Mouse (Mus musculus): ENCODE results near the gene Zp1.

The Zp1 gene

DNA sequence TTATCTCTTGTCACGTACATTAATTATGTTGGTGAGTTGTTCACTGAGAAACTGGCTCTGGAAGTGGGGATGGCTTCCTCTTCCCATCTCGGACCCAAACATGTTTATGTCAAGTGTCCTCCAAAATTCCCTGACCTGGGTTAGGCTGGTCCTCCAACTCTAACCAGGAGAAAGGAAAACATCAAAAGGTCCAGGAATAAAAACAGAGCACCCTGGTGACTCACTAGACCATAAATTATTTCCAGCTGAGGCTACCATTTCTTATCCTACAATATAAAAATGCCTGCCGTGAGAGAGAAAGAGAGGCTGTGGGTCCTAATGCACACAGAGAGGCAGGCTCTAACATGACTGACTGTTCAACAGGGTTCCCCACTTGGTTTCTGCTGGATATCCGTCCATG lies 3.8 kb upstream of the Zp1 start:
- peak; percentile 37 for DNase-seq (ENCODE audit: low spot score)

- no peak for DNase-seq (ENCODE audit: low spot score)
Measured at GRCm38 (mm10) chr19:10921058-10921457, 626 bp upstream of the Zp1 start.

- no peak for DNase-seq (ENCODE audit: low spot score)
Measured at GRCm38 (mm10) chr19:10918321-10918991, 2.0 kb downstream of the Zp1 start.

DNA sequence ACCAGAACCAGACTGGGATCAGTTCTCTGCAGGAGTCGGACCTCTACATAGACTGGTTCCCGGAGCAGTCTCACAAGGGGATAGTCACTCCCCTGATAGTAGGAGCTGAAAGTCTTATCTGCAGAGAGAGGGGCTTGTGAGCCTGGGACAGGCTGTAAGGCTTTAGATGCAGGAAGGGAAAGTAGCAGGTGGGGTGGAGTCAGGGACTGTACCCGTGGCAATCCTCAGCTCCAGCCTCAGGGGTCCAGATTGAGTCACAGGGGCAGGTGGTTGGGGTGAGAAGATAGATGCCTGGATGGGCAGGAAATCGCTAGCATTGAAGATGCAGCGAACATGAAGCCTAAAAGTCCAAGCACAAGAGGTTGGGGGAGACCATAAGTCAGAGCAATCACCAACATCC lies 3.9 kb downstream of the Zp1 start:
- no peak for DNase-seq (ENCODE audit: low spot score)

GRCm38 (mm10) chr19:10914870-10915269 lies 5.6 kb downstream of the Zp1 start:
- no peak for DNase-seq (ENCODE audit: low spot score)

DNA sequence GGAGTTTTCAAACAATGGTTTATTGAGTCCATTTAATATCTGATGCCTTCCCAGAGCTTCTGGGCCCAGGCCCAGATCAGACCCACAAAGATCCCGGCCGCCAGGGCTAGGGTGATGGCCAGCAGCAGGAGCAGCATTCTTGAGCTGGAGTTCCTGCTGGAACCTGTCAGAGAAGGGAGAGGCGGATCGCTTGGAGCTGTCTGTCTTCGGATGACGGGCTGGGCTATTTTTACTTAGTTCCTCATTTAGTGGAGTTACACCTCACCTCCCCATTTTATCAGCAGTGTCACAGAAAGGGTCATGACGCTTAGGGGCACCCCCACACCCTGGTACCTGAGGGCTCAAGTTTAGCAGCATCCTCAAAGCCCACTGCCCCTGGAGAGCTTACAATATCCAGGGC lies 6.1 kb downstream of the Zp1 start:
- no peak for DNase-seq (ENCODE audit: low spot score)

DNA sequence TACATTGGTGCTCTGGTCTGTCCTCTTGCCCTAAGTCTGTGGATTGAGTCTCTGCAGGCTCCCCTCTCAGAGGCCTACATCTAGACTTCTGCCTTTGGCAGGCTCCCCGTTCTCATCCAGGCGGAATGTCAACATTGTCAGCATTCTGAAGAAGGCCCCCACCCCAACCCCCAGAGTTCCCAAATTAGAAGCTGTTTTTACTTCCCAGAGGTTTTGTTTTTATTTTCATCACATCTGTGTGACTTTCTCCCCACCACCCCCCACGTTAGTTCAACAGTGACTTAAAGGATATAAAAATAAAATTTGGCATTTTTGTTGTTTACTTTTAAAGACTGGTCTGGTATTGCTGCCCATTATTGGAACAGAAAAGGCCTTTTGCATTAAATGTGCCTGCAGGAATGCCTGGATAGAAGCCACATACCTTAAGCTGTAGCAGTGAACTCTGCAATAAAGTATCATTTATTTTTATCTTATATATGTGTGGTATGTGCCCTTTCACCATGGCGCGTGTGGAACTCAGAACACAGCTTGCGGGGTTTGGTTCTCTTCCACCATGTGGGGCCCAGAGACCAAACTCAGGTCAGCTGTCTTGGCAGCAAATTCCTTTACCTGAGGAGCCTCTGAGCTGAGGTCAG lies 11.2 kb downstream of the Zp1 start:
- DNase-seq (ENCODE audit: low spot score), result no peak

DNA sequence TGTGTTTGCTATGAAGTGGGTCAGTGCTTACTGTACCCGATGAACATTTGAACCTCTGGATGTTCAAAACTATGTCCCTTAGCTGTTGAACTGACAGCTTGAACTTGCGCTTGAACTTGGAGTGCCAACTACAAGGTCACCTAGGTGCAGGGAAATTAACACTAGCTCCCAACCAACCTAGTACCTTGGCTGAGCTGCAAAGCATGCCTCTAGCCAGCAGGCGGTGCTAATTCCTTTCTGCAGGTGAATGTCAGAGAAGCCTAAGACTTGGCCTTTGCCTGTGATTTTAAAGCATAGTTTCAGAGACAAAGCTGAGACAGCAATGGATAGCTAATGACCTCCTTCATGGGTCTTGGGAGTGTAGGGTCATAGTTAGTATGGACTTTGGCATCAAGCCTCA lies 12.5 kb downstream of the Zp1 start:
- peak; percentile 64 for DNase-seq (ENCODE audit: low spot score)

- DNase-seq (ENCODE audit: low spot score), result no peak
Measured at GRCm38 (mm10) chr19:10905728-10906000, 14.8 kb downstream of the Zp1 start.

DNA sequence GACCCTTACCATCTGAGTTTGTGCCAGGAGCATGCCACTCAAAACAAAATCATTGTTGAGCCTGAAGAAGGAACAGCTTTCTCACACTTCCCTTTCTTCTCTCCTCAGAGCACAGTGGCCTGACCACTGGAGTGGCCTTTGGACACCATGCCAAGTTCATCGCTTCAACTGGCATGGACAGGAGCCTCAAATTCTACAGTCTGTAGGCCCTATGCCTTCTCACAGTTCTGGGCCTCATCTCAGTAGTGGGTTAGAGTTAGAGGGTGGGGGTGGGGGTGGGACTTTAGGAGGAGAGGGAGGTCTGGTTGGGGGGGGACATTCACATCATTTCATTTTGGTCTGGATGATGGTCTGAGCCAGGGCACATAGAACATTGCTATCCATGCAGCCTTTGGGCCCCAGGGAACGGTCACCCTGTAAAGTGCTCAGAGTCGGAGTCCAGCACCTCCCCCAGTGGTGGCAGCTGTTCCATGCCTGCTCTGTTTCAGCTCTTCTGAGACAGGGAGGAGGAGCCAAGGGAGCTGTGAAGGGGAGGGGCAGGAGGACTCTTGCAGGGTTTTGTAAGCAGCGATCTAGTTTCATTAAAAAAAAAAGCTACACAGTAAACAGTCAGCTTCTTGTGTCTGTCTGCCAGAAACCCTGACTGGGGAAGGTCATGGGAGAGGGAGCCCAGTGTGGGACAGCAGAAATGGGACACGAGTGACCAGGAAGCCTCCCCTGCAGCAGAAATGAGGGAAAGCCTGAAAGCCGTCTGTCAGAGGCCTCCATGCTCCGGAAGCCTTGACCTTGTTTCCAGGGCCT lies 15.3 kb downstream of the Zp1 start:
- DNase-seq (ENCODE audit: low spot score), result peak; percentile 74

- no peak for DNase-seq (ENCODE audit: low spot score)
Measured at GRCm38 (mm10) chr19:10904512-10904911, 15.9 kb downstream of the Zp1 start.

DNA sequence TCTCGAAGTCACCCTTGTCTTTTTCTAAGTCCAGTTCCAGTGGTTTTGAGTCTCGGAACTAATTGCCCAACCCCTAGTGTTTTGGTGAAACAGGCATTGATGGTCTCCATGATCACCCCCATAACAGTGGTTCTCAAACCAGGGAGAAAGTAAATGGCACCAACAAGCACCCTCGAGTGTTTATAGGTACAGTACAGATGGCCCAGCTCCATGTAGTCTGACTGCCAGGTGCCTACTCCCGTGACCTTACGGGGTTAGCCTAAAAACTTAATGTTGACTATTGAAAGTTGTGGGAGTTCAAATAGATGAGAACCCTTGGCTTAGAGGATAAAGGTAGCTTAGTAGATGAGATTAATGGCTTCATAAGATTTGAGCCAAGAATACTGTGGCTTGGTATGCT lies 19.4 kb downstream of the Zp1 start:
- no peak for DNase-seq (ENCODE audit: low spot score)

DNA sequence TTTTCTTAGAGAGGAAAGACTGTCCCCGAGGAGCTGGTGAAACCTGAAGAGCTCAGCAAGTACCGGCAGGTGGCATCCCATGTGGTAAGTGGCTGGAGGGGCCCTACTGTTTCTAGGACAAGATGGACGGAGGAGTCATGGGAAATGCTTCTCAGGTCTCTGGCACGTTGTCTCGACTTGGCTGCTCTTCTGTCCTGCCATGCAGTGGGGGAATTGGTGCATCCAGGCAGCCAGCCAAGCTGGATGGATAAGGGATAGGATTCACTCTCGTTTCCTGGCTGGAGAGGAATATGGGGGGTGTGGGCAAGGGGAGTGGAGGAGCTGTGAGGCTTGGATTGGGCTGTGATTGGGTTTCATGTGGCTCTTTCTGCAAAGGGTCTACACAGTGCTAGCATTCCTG lies 20.1 kb downstream of the Zp1 start:
- DNase-seq (ENCODE audit: low spot score), result peak; percentile 40

DNA sequence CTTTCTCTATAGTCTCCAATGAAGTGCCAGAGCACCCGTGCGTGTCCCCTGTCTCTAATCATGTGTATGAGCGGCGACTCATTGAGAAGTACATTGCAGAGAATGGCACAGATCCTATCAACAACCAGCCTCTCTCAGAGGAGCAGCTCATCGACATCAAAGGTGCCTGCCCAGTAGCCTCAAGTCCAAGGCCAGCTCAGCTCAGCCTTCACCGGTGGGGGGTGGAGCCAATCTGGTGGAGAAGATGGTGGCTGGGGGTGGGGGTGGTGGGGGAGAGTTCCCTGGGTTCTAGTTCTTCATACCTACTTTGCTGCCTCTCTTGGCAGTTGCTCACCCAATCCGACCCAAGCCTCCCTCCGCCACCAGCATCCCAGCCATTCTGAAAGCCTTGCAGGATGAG lies 22.9 kb downstream of the Zp1 start:
- DNase-seq (ENCODE audit: low spot score), result no peak

DNA sequence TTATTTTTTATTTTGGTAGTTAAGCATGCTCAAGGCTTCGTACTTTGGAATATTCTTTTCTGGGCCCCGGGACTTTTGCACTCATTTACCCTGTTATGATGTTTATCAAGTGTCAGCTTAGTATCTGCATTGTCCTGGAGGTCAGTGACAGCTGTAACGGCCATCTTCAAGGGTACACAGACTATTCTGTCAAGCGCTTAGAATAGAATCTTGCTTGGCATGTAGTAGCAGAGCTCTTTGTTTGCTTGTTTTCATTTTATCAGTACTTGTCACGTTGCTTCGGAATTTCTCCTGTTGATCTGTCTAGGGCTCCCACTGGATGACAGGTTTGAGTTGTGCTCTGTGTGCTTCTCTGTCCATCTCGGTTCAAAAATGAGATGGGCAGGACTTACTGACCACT lies 23.6 kb downstream of the Zp1 start:
- no peak for DNase-seq (ENCODE audit: low spot score)

DNA sequence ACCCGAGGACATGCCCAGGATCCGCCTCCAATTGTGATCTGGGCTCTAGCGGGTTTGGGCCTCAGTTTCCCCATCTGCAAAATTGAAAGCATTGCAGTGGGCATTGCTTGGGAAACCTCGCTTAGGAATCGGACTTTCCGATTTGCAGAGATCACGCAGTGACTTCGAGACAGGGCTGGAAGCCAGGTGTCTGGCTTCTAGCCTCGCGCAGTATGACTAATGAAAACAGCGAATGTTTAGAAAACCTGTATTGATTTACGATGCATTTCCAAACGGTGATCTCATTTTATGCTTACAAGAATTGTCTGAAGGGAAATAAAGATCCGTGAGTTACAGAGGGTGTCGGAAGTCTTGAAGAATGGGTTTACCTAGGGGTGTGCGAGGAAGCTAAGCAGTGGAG lies 24.7 kb downstream of the Zp1 start:
- DNase-seq (ENCODE audit: low spot score), result peak; percentile 64

DNA sequence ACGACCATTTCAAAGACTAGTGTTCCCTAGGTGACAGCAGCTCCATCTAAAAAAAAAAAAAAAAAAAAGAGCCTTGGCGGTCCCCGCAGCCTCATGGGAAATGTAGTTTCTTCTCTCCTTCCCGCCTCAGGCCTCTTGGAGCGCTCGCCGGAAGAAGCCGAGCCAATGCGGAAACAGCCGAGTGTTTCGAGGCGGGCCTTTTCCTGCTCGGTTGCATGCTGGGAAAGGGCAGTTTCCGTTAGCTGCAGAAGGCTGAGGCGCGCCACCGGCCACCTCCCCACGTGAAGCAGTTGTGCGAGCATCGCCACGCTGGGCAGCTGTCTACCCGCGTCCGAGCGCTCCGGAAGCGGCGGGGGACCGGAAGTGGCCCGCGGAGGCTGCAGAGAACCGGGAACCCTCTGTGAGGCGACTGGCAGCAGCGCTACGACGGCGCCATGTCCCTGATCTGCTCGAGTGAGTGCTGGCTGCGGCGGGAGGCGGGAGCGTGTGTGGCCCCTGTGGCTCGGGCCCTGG lies 25.4 kb downstream of the Zp1 start, which contains the start of gene Prpf19:
Gene Prpf19 (plus strand): TSS at position 216 of the 513 bp plus-strand sequence.
- DNase-seq (ENCODE audit: low spot score), result peak; percentile 96

DNA sequence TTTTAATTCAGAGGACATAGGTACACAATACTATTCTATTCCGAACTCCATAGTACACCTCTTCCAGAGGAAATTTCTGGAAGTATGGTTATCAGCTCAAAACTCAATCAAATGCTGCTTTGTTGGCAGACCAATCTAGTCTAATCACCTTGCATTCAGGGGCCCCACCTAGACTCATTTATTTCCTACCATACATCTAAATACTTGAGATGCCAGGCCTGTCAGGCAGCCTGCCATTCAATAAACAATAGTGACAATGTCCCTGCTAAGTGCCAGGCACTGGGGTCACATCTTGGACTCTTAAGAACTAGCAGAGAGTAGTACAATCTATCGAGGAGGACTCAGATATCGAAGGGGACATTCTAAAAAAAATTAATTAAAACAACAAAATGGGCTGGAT lies 28.2 kb downstream of the Zp1 start:
- DNase-seq (ENCODE audit: low spot score), result no peak

- peak; percentile 94 for DNase-seq (ENCODE audit: low spot score)
Measured at GRCm38 (mm10) chr19:10881426-10882154, 38.8 kb downstream of the Zp1 start, which contains the start of gene Tmem109. Gene Tmem109, minus strand, starts transcription at chr19:10882001.

GRCm38 (mm10) chr19:10880975-10881425 lies 39.4 kb downstream of the Zp1 start:
- no peak for DNase-seq (ENCODE audit: low spot score)

DNA sequence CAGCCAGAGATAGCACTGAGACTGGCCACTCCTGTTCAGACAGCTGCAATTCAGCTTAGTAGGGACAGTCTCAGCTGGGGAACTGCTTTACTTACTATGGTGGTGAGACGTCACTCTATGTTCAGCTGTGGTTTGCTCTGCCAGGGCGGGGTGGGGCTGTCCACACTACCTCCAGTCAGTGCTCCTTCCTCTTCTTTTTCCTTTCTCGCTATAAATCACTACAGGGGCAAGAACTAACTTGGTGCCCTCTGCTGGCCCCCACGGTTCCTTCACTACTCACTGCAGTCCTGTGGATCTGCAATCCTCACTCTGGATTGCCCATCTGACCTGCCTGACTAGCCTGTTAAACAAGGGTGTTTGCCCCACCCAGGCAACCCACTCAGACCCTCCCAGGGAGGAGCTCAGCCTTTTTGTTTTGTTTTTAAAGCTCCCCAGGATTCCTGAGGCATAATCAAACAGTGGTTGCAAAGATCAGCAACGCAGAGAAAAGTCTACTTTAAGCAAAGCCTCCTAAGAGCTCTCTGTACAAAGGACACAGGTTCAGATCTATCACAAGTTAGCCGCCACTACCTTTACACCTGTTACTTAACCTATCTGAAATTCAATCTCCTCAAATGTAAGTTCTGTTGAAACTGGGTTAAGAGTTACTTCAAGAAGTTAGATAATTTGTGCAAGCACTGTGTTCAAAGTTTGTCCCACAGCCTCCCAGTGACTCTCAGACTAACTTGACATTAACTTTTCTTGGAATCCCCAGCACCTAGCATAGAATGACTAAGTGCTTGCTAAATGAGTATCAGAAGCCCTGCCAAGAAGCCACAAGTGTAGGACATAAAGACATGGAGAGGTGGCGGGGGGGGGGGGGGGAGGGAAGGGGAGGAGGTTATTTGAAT lies 40.1 kb downstream of the Zp1 start:
- DNase-seq (ENCODE audit: low spot score), result no peak

All from MN1 (cell line).